Mouse (Mus musculus) olfactory bulb, adult 2 months (tissue): Measurements from ENCODE around the gene Cct7. TPM values are rescaled to one million over a fixed set of nuclear protein-coding genes. Genes with fewer than 3 reads are reported as not detected.
A peak's percentile ranks its signal among the peaks of the same experiment; 100 is the strongest.

Experiments
- H3K27ac ChIP-seq: fragments of 200-500 bp; 2 replicates; pipeline ENCODE4 v1.5.1; 2012; ENCODE audit warnings: low read depth, low read length; ENCODE audit not compliant: insufficient read depth
- H3K4me1 ChIP-seq: fragments of 200-500 bp; 2 replicates; pipeline ENCODE4 v1.6.1; 2012; ENCODE audit warnings: low read length; ENCODE audit not compliant: control insufficient read depth, insufficient read depth
- H3K4me3 ChIP-seq: fragments of 200-500 bp; 2 replicates; pipeline ENCODE4 v1.5.1; 2012; ENCODE audit warnings: mild to moderate bottlenecking, low read depth, low read length, moderate library complexity; ENCODE audit not compliant: insufficient read depth
- CTCF ChIP-seq: fragments of 200-500 bp; IDR thresholded peaks from 2 replicates; pipeline ENCODE4 v1.5.1; 2012; ENCODE audit warnings: low read depth, mild to moderate bottlenecking, low read length, moderate library complexity; ENCODE audit not compliant: insufficient read depth
- POLR2A ChIP-seq: fragments of 200-500 bp; IDR thresholded peaks from 2 replicates; pipeline ENCODE4 v1.6.1; 2012; ENCODE audit warnings: mild to moderate bottlenecking, low read depth, low read length, moderate library complexity; ENCODE audit not compliant: insufficient read depth
- WGBS: fragments of 180-500 bp; shearing (Covaris S2); methylation state at CpG from one replicate; pipeline ENCODE4 v1.1.7; 2018; 5-methylcytosine and 5-hydroxymethylcytosine counted together
- polyA plus RNA-seq: library from polyadenylated mRNA; stranded (reverse); fragments of >200 nt; gene quantifications from 2 replicates; pipeline ENCODE4 v1.2.4, GENCODE M21; 2012; ENCODE audit warnings: low replicate concordance; ENCODE audit not compliant: missing spikeins, insufficient read depth, insufficient read length

Cct7 gene
- polyA plus RNA-seq, 1 experiment: not detected

- H3K4me1 ChIP-seq: no peaks in the 10 kb centered on the region; the same call in 1 of the 2 replicates
- TF ChIP-seq CTCF (0 out of 2 replicates have a peak, but pooled peaks have one; percentile 3), POLR2A (peak; percentile 56)
Observed at GRCm38 (mm10) chr6:85451664-85452410, 523 bp downstream of the Cct7 start, which contains the start of gene Pradc1. Pradc1 (minus strand) TSS chr6:85451970.

GRCm38 (mm10) chr6:85452411-85452665 is 1.0 kb downstream of the Cct7 start:
- peak overlapping the region; percentile 83 for H3K4me3 ChIP-seq
- peak overlapping the region; percentile 76 for H3K27ac ChIP-seq
- no peak for TF ChIP-seq POLR2A
- TF ChIP-seq CTCF: no peak
- WGBS: under 1% methylated on average over 15 of the region's 15 CpGs
- H3K4me1 ChIP-seq: no peaks in the 10 kb centered on the region; the same call in 1 of the 2 replicates

More at GRCm38 (mm10) chr6:85451664-85452410, 523 bp downstream of the Cct7 start, which contains the start of gene Pradc1:
- under 1% methylated on average over 54 of the region's 54 CpGs for WGBS
- Histone ChIP-seq H3K4me3 (peak within 1 kb of the TSS; percentile 83), H3K27ac (peak within 1 kb of the TSS; percentile 78)

DNA sequence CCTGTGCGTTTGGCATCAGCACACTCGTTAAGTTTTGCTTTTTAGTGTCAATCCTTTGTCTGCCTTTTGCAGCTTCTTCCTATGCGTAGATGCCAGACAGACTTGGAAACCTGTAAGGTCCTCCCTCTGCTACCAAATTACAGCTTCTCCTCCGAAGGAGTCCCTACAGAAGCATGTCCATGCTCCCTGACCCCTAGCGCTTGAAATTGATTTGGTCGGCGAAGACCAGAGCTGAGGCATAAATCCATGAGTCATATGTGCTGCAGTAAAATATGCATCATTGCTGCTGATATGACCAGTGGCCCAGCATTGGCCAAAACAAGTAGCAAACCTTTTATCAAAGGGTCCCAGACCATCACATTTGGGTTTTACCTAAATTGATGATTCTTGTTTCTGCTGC is 1.5 kb downstream of the Cct7 start:
- Histone ChIP-seq H3K4me1 (no peaks in the 10 kb centered on the region; the same call in 1 of the 2 replicates), H3K27ac (no peak overlapping the region), H3K4me3 (peak overlapping the region; percentile 83)
- WGBS: 4% methylated on average over 7 of the region's 7 CpGs
- no peak for TF ChIP-seq POLR2A
- TF ChIP-seq CTCF: no peak

- no peak overlapping the region for H3K27ac ChIP-seq
- no peaks in the 10 kb centered on the region for H3K4me1 ChIP-seq
- TF ChIP-seq CTCF (no peak), POLR2A (no peak)
- 79% methylated on average over 2 of the region's 2 CpGs for WGBS
- no peak overlapping the region for H3K4me3 ChIP-seq
Observed at GRCm38 (mm10) chr6:85459621-85460020, 8.3 kb downstream of the Cct7 start.

DNA sequence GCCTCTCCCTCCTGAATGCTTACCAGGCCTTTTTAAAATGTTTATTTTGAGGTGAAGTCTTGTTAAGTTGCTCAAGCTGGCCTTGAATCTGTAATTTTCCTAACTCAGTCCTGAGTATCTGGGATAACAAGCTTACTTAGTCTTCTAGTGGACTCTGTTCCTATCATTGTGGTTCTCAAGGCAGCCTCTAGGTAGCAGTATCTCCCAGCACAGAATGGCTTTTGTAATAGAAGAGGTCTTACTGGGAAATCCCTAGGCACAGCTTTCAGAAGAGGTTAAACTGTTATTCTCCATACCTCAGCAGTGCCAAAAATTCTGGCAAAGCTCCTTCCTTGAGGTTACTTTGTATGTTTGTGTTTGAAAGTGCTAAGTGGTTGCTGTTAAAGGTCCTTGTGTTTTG is 14.1 kb downstream of the Cct7 start:
- no peak for TF ChIP-seq POLR2A
- no peak for TF ChIP-seq CTCF
- Histone ChIP-seq H3K4me1 (no peaks in the 10 kb centered on the region; the same call in 1 of the 2 replicates), H3K27ac (no peak overlapping the region), H3K4me3 (no peak overlapping the region)

DNA sequence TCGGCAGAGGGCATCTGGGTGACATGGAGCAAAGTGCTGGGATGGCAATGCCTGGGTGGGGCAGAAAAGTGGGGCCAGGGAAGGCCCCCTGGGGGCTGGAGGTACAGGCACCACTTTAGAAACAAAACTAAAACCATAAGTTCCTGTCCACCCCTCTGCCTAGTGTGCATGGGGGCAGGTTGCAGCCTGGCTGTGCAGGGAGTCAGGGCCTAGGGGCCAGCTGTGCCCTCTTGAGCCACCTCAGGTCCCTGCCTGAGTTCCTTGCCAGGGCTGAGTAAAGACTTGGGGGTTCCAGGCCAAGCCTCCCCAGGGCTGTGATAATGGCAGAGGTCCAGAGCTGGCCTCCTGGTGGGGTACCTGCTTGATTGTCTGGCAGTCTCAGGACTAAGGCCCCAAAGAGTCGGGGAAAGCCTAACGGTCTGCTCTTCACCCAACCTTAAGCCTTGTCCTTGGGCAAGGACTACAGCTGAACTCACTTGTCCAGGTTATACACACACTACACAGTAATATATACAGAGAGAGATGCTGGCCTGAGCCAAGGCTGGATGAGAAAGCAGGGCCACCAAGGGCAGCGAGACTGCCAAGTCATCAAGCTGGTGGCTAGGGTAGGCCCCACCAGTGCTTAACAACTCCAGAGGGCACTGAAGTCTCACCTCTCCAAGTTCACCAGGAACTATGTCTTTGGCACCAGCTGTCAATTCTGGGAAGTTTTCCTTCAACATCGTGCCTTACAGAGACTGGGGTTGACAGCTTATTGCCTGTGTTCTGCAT is 18.5 kb downstream of the Cct7 start:
- H3K27ac ChIP-seq: no peak overlapping the region
- H3K4me1 ChIP-seq: peaks cover 4% of the 10 kb centered on the region
- H3K4me3 ChIP-seq: no peak overlapping the region
- 71% methylated on average over 5 of the region's 5 CpGs for WGBS
- TF ChIP-seq POLR2A (no peak), CTCF (no peak)

DNA sequence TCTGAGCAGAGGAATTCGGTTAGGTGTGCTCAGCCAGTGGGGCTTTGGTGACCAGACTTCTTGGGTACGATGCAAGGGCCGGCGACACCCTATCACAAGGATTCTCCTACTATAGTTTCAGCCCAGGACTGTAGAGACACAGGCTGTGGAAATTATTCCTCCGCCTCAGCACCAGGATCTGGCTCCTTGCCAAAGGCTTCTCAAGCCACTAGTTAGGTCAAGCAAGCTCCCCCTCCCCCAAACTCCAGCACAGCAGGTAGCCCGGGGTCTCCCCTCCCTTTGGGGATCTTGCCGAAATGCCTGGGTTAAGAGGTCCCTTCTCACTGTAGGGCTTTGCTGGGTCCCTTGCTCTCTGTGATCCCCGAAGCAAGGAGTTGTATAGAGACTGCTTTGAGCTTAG is 20.6 kb downstream of the Cct7 start:
- Histone ChIP-seq H3K4me3 (no peak overlapping the region), H3K4me1 (peaks cover 4% of the 10 kb centered on the region), H3K27ac (no peak overlapping the region)
- TF ChIP-seq POLR2A (no peak), CTCF (no peak)
- WGBS: 49% methylated on average over 8 of the region's 8 CpGs

GRCm38 (mm10) chr6:85472542-85472941 is 21.2 kb downstream of the Cct7 start:
- TF ChIP-seq CTCF (no peak), POLR2A (no peak)
- Histone ChIP-seq H3K4me1 (peaks cover 4% of the 10 kb centered on the region), H3K27ac (no peak overlapping the region), H3K4me3 (no peak overlapping the region)
- 71% methylated on average over 5 of the region's 5 CpGs for WGBS

DNA sequence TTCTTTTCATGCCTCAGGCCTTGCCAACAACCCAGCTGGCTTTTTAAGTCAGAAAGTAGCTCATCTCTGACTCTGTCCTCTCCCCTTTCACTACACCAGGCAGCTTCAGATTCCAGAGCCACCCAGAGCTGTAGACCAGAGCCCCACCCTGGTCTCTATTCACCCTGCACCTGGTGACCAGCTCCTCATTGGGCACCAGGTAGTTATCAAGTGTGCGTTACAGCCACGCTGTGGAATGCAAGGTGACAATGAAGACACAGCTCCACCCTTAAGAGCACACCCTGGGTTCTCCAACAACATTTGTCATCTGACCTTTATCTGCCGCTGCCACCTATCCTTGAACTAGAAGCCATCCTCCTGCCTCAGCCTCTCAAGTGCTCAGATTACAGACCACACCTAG is 24.3 kb downstream of the Cct7 start:
- 95% methylated on average over 3 of the region's 3 CpGs for WGBS
- TF ChIP-seq POLR2A (no peak), CTCF (no peak)
- Histone ChIP-seq H3K4me1 (peaks cover 11% of the 10 kb centered on the region), H3K27ac (no peak overlapping the region), H3K4me3 (no peak overlapping the region)
